13 mouse cellular contexts compared by ENCODE assay signal in the genomic region with DNA sequence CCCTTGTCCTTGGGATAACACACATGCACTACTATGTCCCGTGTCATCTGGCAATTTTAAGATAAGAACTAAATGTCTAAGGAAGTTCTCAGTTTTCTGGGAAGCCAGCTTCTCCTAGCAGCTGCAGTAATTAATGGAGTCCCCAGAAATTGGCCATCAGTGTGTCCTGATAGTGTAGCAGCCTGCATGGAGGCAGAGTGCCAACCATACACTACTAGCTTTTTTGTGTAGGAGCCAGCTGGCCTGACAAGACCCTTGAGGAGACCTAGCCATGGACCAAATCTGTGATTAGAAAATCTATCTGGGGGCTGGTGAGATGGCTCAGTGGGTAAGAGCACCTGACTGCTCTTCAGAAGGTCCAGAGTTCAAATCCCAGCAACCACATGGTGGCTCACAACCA. TPM values are rescaled to one million over a fixed set of nuclear protein-coding genes. Genes with fewer than 3 reads are reported as not detected.
DNase-seq lines count a peak whose midpoint lies in the region; TF ChIP-seq lines count a peak whose summit lies in the region.
"Had no signal": no experiment of that assay in that cellular context is flagged by ENCODE, and none has a peak within 500 bp of the region (broad histone marks: within the 10 kb centered on the region; RNA-seq: fewer than 3 reads in every experiment).

No protein-coding gene starts in this region.

- H3K4me3 ChIP-seq in gastrocnemius, adult 2 months, result no peak overlapping the region
- no peak overlapping the region for H3K4me3 ChIP-seq in olfactory bulb, adult 2 months (ENCODE audit: insufficient read depth, low read depth, low read length)
- H3K4me3 ChIP-seq: embryonic facial prominence, embryonic 15.5 days had no signal

- TF ChIP-seq POLR2A in olfactory bulb, adult 2 months (IDR thresholded peaks at IDR 0.05; ENCODE audit: insufficient read depth, low read depth, low read length), result no peak

- TF ChIP-seq CTCF in gastrocnemius, adult 2 months (IDR thresholded peaks at IDR 0.05), result no peak
- TF ChIP-seq CTCF in olfactory bulb, adult 2 months (IDR thresholded peaks at IDR 0.05; ENCODE audit: insufficient read depth, low read depth, low read length), result no peak

- intact Hi-C loops in gastrocnemius, adult 2 months (cut with DNase I), result loop anchor here (5.0 kb wide), 2 partner anchors 41 to 111 kb away; no protein-coding TSS in a partner anchor

- WGBS in olfactory bulb, adult 2 months, result 43% methylated on average over 1 of the region's 1 CpGs

- no peak for DNase-seq in gastrocnemius, adult 2 months
- DNase-seq in gastrocnemius, postnatal 25 days, result no peak
- peak; percentile 33 for DNase-seq in kidney, postnatal 14 days
- DNase-seq in kidney, adult 11 months, result no peak
- DNase-seq in right cerebral cortex, postnatal 10 days (ENCODE audit: low spot score in 2 of 2), result peak; percentile 63 to 73
- DNase-seq in right cerebral cortex, postnatal 14 days, result no peak
- DNase-seq in frontal cortex, postnatal 10 days (ENCODE audit: low spot score in 2 of 2), result no peak
- DNase-seq: cerebellum, adult 9-11 months; right cerebral cortex, postnatal 25 days had no signal

- peaks cover 23% of the 10 kb centered on the region for H3K4me1 ChIP-seq in olfactory bulb, adult 2 months (ENCODE audit: control insufficient read depth, insufficient read depth, low read length)

- peak overlapping the region; percentile 72 for H3K27ac ChIP-seq in gastrocnemius, adult 2 months
- H3K27ac ChIP-seq in olfactory bulb, adult 2 months (ENCODE audit: insufficient read depth, low read depth, low read length), result 0 out of 2 replicates have a peak overlapping the region, but pooled peaks have one; percentile 17
- H3K27ac ChIP-seq: macrophage had no signal

RNA-seq across cellular contexts. Expression of a gene that starts 53.3 kb away (rescaled TPM):
- not detected for total RNA-seq in gastrocnemius, adult 2 months (2021)
- not detected for total RNA-seq in gastrocnemius, postnatal 25 days (2021)
- polyA plus RNA-seq in olfactory bulb, adult 2 months (2012; ENCODE audit: insufficient read depth, insufficient read length, low replicate concordance, missing spikeins), result not detected in 2 replicates
- total RNA-seq: gastrocnemius, adult 8-10 months had no signal
- polyA plus RNA-seq: macrophage had no signal

Comparison
In these comparisons a context has a peak if more than half of its experiments do, and no peak if none do; other contexts are left out.
1. DNase-seq: peak in kidney, postnatal 14 days (single experiment) and right cerebral cortex, postnatal 10 days (2 of 2); none in gastrocnemius, adult 2 months (single experiment), gastrocnemius, postnatal 25 days (single experiment), kidney, adult 11 months (single experiment), right cerebral cortex, postnatal 14 days (single experiment) and frontal cortex, postnatal 10 days (0 of 2).